Mouse (Mus musculus) G1E (cell line): Measurements from ENCODE around the gene S100a7a.

Experiments
- CTCF ChIP-seq: IDR thresholded peaks from 2 replicates; pipeline ENCODE4 v1.5.1; 2012; ENCODE audit warnings: low read depth, low read length, inconsistent platforms, mixed read lengths
- GATA1 ChIP-seq: IDR thresholded peaks from 2 replicates; pipeline ENCODE4 v1.6.1; 2012; ENCODE audit warnings: borderline replicate concordance, low read length, inconsistent platforms, mixed read lengths
- GATA2 ChIP-seq: IDR thresholded peaks from 2 replicates; pipeline ENCODE4 v1.6.1; 2012; ENCODE audit warnings: low read depth, low read length, inconsistent platforms, borderline replicate concordance
- TAL1 ChIP-seq: conservative IDR thresholded peaks from 2 replicates; pipeline ENCODE4 v1.6.1; 2012; ENCODE audit warnings: low read depth, low read length, inconsistent platforms, mixed read lengths

GRCm38 (mm10) chr3:90611494-90611893, 42.3 kb upstream of the S100a7a start:
- TF ChIP-seq GATA1 (no peak), CTCF (no peak), TAL1 (no peak), GATA2 (no peak)
